ENCODE assay signal across 22 mouse cellular contexts in genomic region chr9:29682224-29682623, GRCm38 (mm10).
DNase-seq lines count a peak whose midpoint lies in the region; ATAC-seq and TF ChIP-seq lines count a peak whose summit lies in the region.
"Had no signal": no experiment of that assay in that cellular context is flagged by ENCODE, and none has a peak within 500 bp of the region (broad histone marks: within the 10 kb centered on the region; RNA-seq: fewer than 3 reads in every experiment).

No protein-coding gene starts in this region.

- TF ChIP-seq CTCF in heart, postnatal 0 days (IDR thresholded peaks at IDR 0.05; ENCODE audit: low read depth), result no peak

- no peak overlapping the region for H3K4me2 ChIP-seq in heart, postnatal 0 days (ENCODE audit: low read depth, low read length)
- H3K4me2 ChIP-seq in kidney, embryonic 14.5 days (replicated peaks; ENCODE audit: low read depth, low read length), result no peak overlapping the region
- H3K4me2 ChIP-seq: forebrain, embryonic 13.5 days; heart, embryonic 11.5 days; heart, embryonic 15.5 days; hindbrain, embryonic 15.5 days had no signal

- peak; percentile 8 for DNase-seq in heart, postnatal 0 days (ENCODE audit: low spot score)
- no peak for DNase-seq in heart, postnatal 36 days
- no peak for DNase-seq in kidney, adult 11 months
- peak; percentile 28 for DNase-seq in kidney, postnatal 14 days
- DNase-seq in kidney, adult 9 months, result no peak
- DNase-seq in testis, postnatal 10 days (ENCODE audit: low spot score), result peak; percentile 49
- DNase-seq in testis, postnatal 14 days (ENCODE audit: low spot score), result no peak
- DNase-seq: adrenal gland, postnatal 36 days; cerebellum, adult 2 months; forebrain, postnatal 0 days; gastrocnemius, postnatal 36 days; heart, adult 18-20 months had no signal

- WGBS in heart, postnatal 0 days, result 35% methylated on average over 6 of the region's 6 CpGs
- 55% methylated on average over 6 of the region's 6 CpGs for WGBS in kidney, embryonic 14.5 days

- no peak overlapping the region for H3K27ac ChIP-seq in heart, postnatal 0 days (ENCODE audit: low read depth)
- no peak overlapping the region for H3K27ac ChIP-seq in kidney, embryonic 14.5 days (ENCODE audit: low read depth, low read length)
- H3K27ac ChIP-seq: embryonic facial prominence, embryonic 10.5 days; forebrain, embryonic 13.5 days; heart, embryonic 15.5 days; hindbrain, embryonic 15.5 days had no signal

- H3K4me3 ChIP-seq in heart, postnatal 0 days (ENCODE audit: low read depth, low read length), result no peak overlapping the region
- H3K4me3 ChIP-seq in kidney, embryonic 14.5 days (ENCODE audit: low read length), result no peak overlapping the region
- H3K4me3 ChIP-seq: embryonic facial prominence, embryonic 10.5 days; forebrain, embryonic 13.5 days; heart, embryonic 15.5 days; hindbrain, embryonic 15.5 days had no signal

- H3K9me3 ChIP-seq in heart, postnatal 0 days (replicated peaks; ENCODE audit: control insufficient read depth, low read length), result no peaks in the 10 kb centered on the region
- H3K9me3 ChIP-seq in kidney, embryonic 14.5 days (ENCODE audit: control insufficient read depth, low read length), result no peaks in the 10 kb centered on the region
- H3K9me3 ChIP-seq: embryonic facial prominence, embryonic 10.5 days; forebrain, embryonic 13.5 days; heart, embryonic 15.5 days; hindbrain, embryonic 15.5 days had no signal

- H3K9ac ChIP-seq in heart, postnatal 0 days (replicated peaks; ENCODE audit: low read depth, low read length), result no peak overlapping the region
- H3K9ac ChIP-seq in kidney, embryonic 14.5 days (ENCODE audit: low read depth, low read length), result no peak overlapping the region
- H3K9ac ChIP-seq: forebrain, embryonic 13.5 days; forebrain, postnatal 0 days; heart, embryonic 15.5 days; hindbrain, embryonic 15.5 days had no signal

- no peaks in the 10 kb centered on the region for H3K27me3 ChIP-seq in heart, postnatal 0 days (ENCODE audit: control insufficient read depth, insufficient read depth, low read length)
- no peaks in the 10 kb centered on the region for H3K27me3 ChIP-seq in kidney, embryonic 14.5 days (ENCODE audit: control insufficient read depth, insufficient read depth, low read length)
- H3K27me3 ChIP-seq: CH12.LX; forebrain, embryonic 13.5 days; heart, embryonic 15.5 days; hindbrain, embryonic 15.5 days had no signal

- H3K4me1 ChIP-seq in heart, postnatal 0 days (ENCODE audit: control insufficient read depth, insufficient read depth), result no peaks in the 10 kb centered on the region
- H3K4me1 ChIP-seq in kidney, embryonic 14.5 days (ENCODE audit: control insufficient read depth, insufficient read depth, low read length), result no peaks in the 10 kb centered on the region
- H3K4me1 ChIP-seq: heart, embryonic 15.5 days had no signal

- no peak for TF ChIP-seq EP300 in heart, postnatal 0 days (IDR thresholded peaks at IDR 0.05; ENCODE audit: low read depth)

- intact Hi-C loops in heart, postnatal 36 days (cut with DNase I), result no loop called here

- ATAC-seq in heart, postnatal 0 days (ENCODE audit: insufficient read depth, low read depth), result no peak
- 0 out of 2 replicates have a peak, but pooled peaks have one; percentile 57 for ATAC-seq in kidney, embryonic 14.5 days (ENCODE audit: low FRiP score, low TSS enrichment)
- ATAC-seq: activated CD4-positive, CD25-positive, alpha-beta regulatory T cell, adult 4 months; forebrain, embryonic 13.5 days; forebrain, postnatal 0 days; inflammation-experienced regulatory T-cells, adult 6 months; Patski had no signal

- no peaks in the 10 kb centered on the region for H3K36me3 ChIP-seq in heart, postnatal 0 days (replicated peaks; ENCODE audit: control insufficient read depth, insufficient read depth, low read length)
- no peaks in the 10 kb centered on the region for H3K36me3 ChIP-seq in kidney, embryonic 14.5 days (ENCODE audit: control insufficient read depth, insufficient read depth, low read length)
- H3K36me3 ChIP-seq: embryonic facial prominence, embryonic 10.5 days; heart, embryonic 15.5 days; hindbrain, embryonic 15.5 days had no signal

Comparison
In these comparisons a context has a peak if more than half of its experiments do, and no peak if none do; other contexts are left out.
1. DNase-seq: peak in heart, postnatal 0 days (single experiment), kidney, postnatal 14 days (single experiment) and testis, postnatal 10 days (single experiment); none in heart, postnatal 36 days (0 of 2), kidney, adult 11 months (single experiment), kidney, adult 9 months (single experiment) and testis, postnatal 14 days (single experiment).